In genomic region chr8:10814499-10814898, GRCm38 (mm10) we compare ENCODE assay signal across 30 mouse cellular contexts.
DNase-seq lines count a peak whose midpoint lies in the region; ATAC-seq and TF ChIP-seq lines count a peak whose summit lies in the region.
"Had no signal": no experiment of that assay in that cellular context is flagged by ENCODE, and none has a peak within 500 bp of the region (broad histone marks: within the 10 kb centered on the region; RNA-seq: fewer than 3 reads in every experiment).

No protein-coding gene starts in this region.

- ATAC-seq in lung, postnatal 0 days, result 0 out of 2 replicates have a peak, but pooled peaks have one; percentile 11
- ATAC-seq: CD4-positive, CD25-positive, alpha-beta regulatory T cell, adult 4 months; forebrain, embryonic 15.5 days; hindbrain, postnatal 0 days; inflammation-experienced regulatory T-cells, adult 6 months; intestine, embryonic 16.5 days had no signal

- H3K36me3 ChIP-seq in lung, postnatal 0 days (ENCODE audit: insufficient read depth, low read length), result no peaks in the 10 kb centered on the region
- H3K36me3 ChIP-seq: embryonic facial prominence, embryonic 10.5 days; embryonic facial prominence, embryonic 13.5 days; forebrain, embryonic 12.5 days; forebrain, embryonic 15.5 days; heart, embryonic 12.5 days; heart, embryonic 15.5 days had no signal

- H3K4me2 ChIP-seq in lung, postnatal 0 days (replicated peaks; ENCODE audit: low read depth, low read length), result no peak overlapping the region
- H3K4me2 ChIP-seq: embryonic facial prominence, embryonic 13.5 days; forebrain, embryonic 12.5 days; forebrain, embryonic 15.5 days; heart, embryonic 12.5 days; heart, embryonic 15.5 days; hindbrain, embryonic 14.5 days had no signal

- H3K4me1 ChIP-seq in lung, postnatal 0 days (ENCODE audit: insufficient read depth, low read depth, low read length), result no peaks in the 10 kb centered on the region
- H3K4me1 ChIP-seq: embryonic facial prominence, embryonic 13.5 days had no signal

- no peak overlapping the region for H3K4me3 ChIP-seq in lung, postnatal 0 days (ENCODE audit: low read depth, low read length)
- H3K4me3 ChIP-seq: embryonic facial prominence, embryonic 10.5 days; embryonic facial prominence, embryonic 13.5 days; erythroblast, embryonic 14.5 days; forebrain, embryonic 12.5 days; forebrain, embryonic 15.5 days; gastrocnemius, adult 2 months; heart, embryonic 12.5 days; heart, embryonic 15.5 days had no signal

- 70% methylated on average over 7 of the region's 7 CpGs for WGBS in lung, postnatal 0 days

- no peak for TF ChIP-seq CTCF in lung, postnatal 0 days (IDR thresholded peaks at IDR 0.05)

- no peaks in the 10 kb centered on the region for H3K27me3 ChIP-seq in lung, postnatal 0 days (replicated peaks; ENCODE audit: insufficient read depth, low read length)
- H3K27me3 ChIP-seq: embryonic facial prominence, embryonic 13.5 days; forebrain, embryonic 12.5 days; forebrain, embryonic 15.5 days; heart, embryonic 12.5 days; heart, embryonic 15.5 days had no signal

- peak; percentile 20 for DNase-seq in lung, postnatal 0 days (ENCODE audit: low spot score)
- no peak for DNase-seq in lung, postnatal 36 days
- DNase-seq in Muller cell, postnatal 12 days (ENCODE audit: inconsistent ontology term), result peak; percentile 56
- peak; percentile 70 for DNase-seq in adipocyte (ENCODE audit: low spot score)
- no peak for DNase-seq in frontal cortex, postnatal 36 days (ENCODE audit: low spot score in 2 of 2)
- no peak for DNase-seq in frontal cortex, postnatal 10 days (ENCODE audit: low spot score in 2 of 2)
- DNase-seq in heart, postnatal 4 days, result no peak
- DNase-seq: adrenal gland, postnatal 10 days; cerebellum, adult 11-12 months; cerebellum, adult 8-10 months; cerebellum, postnatal 10 days; cerebellum, postnatal 36 days; embryo, embryonic 11 days; gastrocnemius, adult 2 months; gastrocnemius, postnatal 14 days; heart, adult 18-20 months; heart, postnatal 10 days; heart, postnatal 36 days had no signal

- H3K9me3 ChIP-seq in lung, postnatal 0 days (ENCODE audit: low read length), result no peaks in the 10 kb centered on the region
- H3K9me3 ChIP-seq: embryonic facial prominence, embryonic 10.5 days; embryonic facial prominence, embryonic 13.5 days; forebrain, embryonic 12.5 days; forebrain, embryonic 15.5 days; heart, embryonic 12.5 days; heart, embryonic 15.5 days had no signal

- H3K9ac ChIP-seq in lung, postnatal 0 days (replicated peaks; ENCODE audit: low read depth), result no peak overlapping the region
- H3K9ac ChIP-seq: embryonic facial prominence, embryonic 13.5 days; forebrain, embryonic 12.5 days; forebrain, embryonic 15.5 days; heart, embryonic 12.5 days; heart, embryonic 15.5 days; hindbrain, embryonic 14.5 days had no signal

- TF ChIP-seq EP300 in lung, postnatal 0 days (IDR thresholded peaks at IDR 0.05), result no peak

- no peak overlapping the region for H3K27ac ChIP-seq in lung, postnatal 0 days (ENCODE audit: low read length)
- H3K27ac ChIP-seq: embryonic facial prominence, embryonic 10.5 days; embryonic facial prominence, embryonic 13.5 days; forebrain, embryonic 12.5 days; forebrain, embryonic 15.5 days; gastrocnemius, adult 2 months; heart, embryonic 15.5 days; hindbrain, embryonic 14.5 days; hindbrain, postnatal 0 days had no signal

Comparison
In these comparisons a context has a peak if more than half of its experiments do, and no peak if none do; other contexts are left out.
1. DNase-seq: peak in lung, postnatal 0 days (single experiment), Muller cell, postnatal 12 days (single experiment) and adipocyte (single experiment); none in lung, postnatal 36 days (single experiment), frontal cortex, postnatal 36 days (0 of 2), frontal cortex, postnatal 10 days (0 of 2) and heart, postnatal 4 days (single experiment).